Mouse (Mus musculus): ENCODE data around the gene Arap2.

DNA sequence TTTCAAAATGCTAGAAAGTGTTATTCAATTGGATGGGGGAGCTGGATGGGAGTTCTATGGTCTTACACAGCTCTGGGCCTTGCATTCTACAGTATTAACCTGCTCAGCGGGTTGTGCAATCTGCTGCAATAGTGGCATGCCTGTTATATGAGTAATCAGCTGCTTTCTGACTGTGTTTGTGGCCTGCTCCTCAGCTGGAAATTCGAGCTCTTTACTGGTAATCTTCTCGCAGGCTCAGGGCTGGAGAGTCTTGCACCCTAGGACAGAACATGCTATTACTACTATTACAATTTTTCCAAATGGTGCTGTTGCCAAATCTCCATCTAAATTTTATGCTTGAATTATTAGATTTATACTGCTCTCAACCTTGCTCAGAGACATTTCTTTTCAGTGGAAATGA is 20.9 kb upstream of the Arap2 start:
- TF ChIP-seq CTCF (IDR thresholded peaks at IDR 0.05; ENCODE audit: low read depth) (no peak), EP300 (IDR thresholded peaks at IDR 0.05; ENCODE audit: low read depth) (no peak)
